Mouse (Mus musculus): ENCODE measurements at regions not wholly inside any gene's neighbourhood (a gene's known extent, or its start where the extent isn't known, plus 50 kb on each side); places are given as distances from the start of the nearest gene placed in this dataset.
"Not testable (repeated sequence)": the region's sequence is repeated elsewhere in the genome, so short reads cannot be mapped to it uniquely, and the experiment has no call there.

DNA sequence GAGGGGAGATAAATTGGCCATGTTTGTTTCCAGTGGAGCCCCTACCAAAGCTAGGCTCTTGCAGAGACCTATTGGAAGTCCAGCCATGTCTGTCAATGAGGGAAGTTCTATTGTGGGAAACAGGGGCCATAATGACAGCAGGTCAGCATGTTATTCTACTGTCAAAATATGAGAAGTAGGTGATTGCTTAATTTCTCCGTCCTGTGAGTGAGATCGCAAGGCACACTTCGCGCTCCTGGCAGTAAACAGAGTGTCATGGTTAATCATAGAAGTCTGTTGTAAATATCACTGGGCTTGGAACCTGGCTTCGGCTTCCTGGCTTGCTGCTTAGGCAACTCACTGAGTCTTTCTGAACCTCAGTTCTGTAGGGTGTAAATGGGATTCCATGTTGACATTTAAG is 72.5 kb upstream of the Ccdc122 start:
- ChIA-PET CTCF (no interaction called here), POLR2A (interaction anchor here in 2 of 4 experiments (0.8 to 1.3 kb wide), 2 partner anchors 22 to 458 kb away, joined by 3 read pairs; no protein-coding TSS in a partner anchor)

DNA sequence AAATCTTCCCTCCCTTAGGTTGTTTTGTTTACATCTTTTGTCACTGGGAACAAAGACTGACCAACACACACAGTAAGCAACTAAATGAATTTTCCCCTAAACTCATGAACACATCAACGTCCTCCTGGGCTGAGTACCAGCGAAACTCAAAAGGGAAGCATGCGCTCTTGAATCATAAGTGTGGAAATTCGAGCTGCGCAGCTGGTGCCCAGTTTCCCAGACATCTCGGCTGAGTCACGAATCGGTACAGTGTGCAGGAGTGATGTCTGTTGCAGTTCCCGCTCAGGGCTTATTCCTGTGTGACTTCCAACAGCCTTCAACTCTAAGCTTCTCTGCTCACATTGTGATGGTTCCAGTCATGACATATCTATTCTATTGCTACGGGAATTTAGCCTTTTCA is 77.7 kb upstream of the Ccdc122 start:
- ChIA-PET POLR2A (interaction anchor here in 1 of 4 experiments (1.0 kb wide), 1 partner anchor 13 kb away, joined by 3 read pairs; no protein-coding TSS in a partner anchor), CTCF (no interaction called here)

DNA sequence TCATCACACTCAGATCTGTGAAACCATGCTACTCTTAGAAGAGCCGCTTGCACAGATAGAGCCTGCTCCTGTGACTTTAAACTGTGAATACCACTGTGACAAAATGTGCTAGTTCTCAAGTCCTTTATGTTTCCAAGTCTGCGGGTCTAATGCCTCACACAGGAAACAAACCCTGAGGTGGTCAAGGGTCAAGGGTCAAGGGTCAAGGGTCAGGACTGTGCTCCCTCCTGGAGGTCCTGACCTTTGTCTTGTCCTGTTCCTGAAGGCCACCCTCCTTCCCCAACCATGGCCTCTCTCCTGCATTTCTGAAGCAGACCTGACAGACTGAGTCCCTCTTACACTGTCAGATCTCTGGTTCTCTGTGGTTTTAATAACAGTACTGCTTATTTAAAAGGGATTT is 79.4 kb upstream of the Ccdc122 start:
- CTCF ChIA-PET: no interaction called here

DNA sequence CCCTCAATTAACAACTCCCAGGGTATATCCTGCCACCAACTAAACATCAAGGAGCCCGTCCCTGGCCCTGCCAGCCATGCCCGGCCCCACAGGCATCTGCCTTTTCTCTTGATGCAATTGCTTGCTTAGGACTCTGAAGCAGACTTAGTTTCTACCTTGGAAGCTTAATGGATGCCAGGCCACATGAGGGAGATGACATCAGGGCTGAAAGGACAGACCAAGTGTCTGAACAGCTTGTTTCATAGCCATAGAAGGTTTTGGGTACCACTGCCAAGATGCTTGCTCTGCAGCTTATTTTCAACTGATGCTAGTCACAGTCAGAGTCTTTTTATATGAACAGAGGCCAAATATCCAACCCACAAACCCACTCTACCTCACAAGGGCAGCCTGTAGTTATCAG is 83.4 kb upstream of the Ccdc122 start:
- CTCF ChIA-PET: interaction anchor here in 2 of 4 experiments (0.6 to 0.7 kb wide), 2 partner anchors 59 to 139 kb away, joined by 3 read pairs; no protein-coding TSS in a partner anchor
- POLR2A ChIA-PET: interaction anchor here in 1 of 4 experiments (0.6 to 0.7 kb wide), 2 partner anchors 55 to 95 kb away, joined by 3 to 4 read pairs; no protein-coding TSS in a partner anchor

More for the DNA sequence above, 79.4 kb upstream of the Ccdc122 start:
- POLR2A ChIA-PET: no interaction called here

DNA sequence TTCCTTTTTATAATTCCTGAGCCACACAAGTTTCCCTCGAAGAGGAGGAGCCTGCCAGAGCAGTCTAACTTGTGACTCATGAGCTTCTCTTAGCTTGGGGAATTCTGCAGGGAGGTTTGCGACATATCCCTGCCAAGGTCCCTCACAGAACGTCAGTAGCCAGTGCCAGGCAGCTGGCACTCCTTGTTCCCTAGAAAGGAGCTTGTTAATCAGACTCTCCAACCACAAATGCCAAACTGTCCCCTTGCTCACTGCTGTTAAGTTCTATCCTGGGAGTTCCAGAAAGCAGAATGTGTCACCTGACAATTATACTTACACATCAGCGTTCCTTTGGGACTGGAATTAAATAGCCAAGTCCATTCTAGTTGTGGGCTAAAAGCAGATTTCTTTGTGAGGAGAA is 85.1 kb upstream of the Ccdc122 start:
- POLR2A ChIA-PET: interaction anchor here in 1 of 4 experiments (1.3 kb wide), 1 partner anchor 446 kb away, joined by 4 read pairs; no protein-coding TSS in a partner anchor
- CTCF ChIA-PET: interaction anchor here in 1 of 4 experiments (0.6 kb wide), 1 partner anchor 446 kb away, joined by 3 read pairs; no protein-coding TSS in a partner anchor

DNA sequence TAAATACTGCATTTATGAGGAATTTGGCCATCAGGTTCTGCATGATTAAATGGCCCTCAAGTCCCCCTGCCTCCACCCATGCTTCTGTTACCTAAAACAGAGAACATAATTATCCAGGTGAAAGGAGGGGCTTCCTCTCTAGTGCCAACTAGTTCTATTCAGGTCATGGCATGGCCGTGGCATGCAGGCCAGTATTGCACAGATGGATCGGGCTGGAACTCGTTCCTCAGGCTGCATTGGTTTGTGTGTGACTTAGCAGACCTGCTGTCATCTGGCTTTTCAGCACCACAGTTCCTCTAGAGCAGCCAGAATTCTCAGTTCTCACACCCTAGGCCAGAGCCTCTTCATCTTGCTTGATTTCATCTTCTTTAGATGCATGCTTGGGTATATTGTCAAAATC is 87.2 kb upstream of the Ccdc122 start:
- ChIA-PET POLR2A (interaction anchor here in 1 of 4 experiments (1.6 kb wide), 1 partner anchor 445 kb away, joined by 9 read pairs; no protein-coding TSS in a partner anchor), CTCF (no interaction called here)

DNA sequence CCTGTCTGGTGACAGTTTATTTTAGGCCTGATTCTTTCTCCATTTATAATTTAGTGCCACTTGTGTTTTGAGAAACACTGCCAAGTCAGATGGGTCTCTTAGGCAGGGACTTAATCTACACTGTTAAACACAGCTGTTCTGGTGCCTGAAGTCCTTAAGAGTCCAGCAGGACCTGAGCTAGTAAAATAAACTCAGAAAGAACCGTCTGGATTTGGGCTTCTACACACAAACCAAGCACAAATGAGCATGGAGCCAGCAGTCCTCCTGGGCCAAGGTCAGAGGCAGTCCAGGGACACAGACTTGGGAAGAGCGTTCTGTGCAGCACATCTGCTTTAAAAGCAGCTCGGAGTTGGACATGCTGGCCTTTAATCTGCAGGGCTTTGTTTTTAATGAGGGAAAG is 87.6 kb upstream of the Ccdc122 start:
- ChIA-PET CTCF (no interaction called here), POLR2A (interaction anchor here in 1 of 4 experiments (0.8 to 1.6 kb wide), 2 partner anchors 445 to 454 kb away, joined by 3 to 9 read pairs; no protein-coding TSS in a partner anchor)

DNA sequence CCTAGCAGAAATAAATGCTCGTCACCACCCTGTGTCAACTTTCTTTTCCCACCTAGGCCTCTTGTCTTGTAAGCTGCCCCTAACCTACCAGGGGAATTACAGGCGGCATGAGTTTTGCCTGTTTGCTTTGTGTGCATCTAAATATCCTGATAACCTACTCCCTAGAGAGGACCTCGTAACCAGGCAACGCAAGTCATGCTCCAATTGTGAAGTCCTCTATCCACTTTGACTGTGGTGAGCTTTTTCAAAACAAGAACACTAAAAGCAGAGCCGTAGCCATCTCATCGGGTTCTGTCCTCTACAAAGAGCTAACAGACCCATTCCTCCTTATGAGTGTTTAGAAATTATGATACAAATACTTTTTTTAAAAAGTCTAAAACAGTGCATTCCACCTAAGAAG is 88.1 kb upstream of the Ccdc122 start:
- POLR2A ChIA-PET: interaction anchor here in 1 of 4 experiments (0.8 to 1.6 kb wide), 2 partner anchors 444 to 453 kb away, joined by 3 to 9 read pairs; no protein-coding TSS in a partner anchor

DNA sequence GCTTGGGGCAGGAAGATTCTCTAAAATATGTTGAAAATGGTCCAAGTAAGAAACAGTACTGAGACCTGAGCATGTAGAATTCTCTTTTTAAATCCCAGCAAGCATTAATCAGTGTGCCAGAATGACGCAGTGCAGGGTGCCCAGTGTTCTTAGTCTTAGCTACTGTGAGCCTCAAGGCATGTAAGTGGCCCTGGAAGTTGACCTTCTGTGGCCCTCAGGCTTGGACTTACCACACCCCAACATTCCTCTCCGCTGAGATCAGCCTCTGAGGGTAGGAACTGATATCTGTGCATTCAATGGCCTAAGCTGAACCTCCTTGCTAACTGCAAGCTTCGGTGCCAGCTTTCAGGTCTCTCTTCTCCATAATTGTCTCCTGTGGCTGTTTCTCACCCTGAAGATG is 89.4 kb upstream of the Ccdc122 start:
- POLR2A ChIA-PET: interaction anchor here in 3 of 4 experiments (0.9 to 1.7 kb wide), 4 partner anchors 12 to 443 kb away, joined by 3 to 6 read pairs (median 4); no protein-coding TSS in a partner anchor

More for the DNA sequence above, 88.1 kb upstream of the Ccdc122 start:
- CTCF ChIA-PET: interaction anchor here in 1 of 4 experiments (0.7 kb wide), 1 partner anchor 30 kb away, joined by 3 read pairs; no protein-coding TSS in a partner anchor

DNA sequence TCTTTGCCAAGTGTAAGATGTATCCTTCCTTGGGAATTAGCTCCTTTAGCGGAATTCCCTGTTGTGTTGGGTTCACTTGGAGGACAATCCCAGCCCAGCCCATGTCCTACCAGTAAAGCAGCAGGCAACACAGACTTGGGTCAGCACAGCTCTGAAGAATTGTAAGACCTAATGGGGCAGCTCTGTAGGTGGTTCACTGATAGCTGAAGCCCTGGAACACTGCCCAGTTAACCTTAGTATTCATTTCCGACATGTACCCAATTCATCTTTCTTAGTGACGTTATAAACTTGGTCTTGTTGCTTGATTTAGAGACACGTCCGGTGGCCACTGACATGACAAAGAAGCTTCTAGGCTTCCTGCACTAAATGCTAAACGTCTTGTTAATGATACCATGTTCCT is 90.9 kb upstream of the Ccdc122 start:
- POLR2A ChIA-PET: interaction anchor here in 2 of 4 experiments (0.7 to 1.7 kb wide), 3 partner anchors 10 to 441 kb away, joined by 3 to 5 read pairs (median 3); no protein-coding TSS in a partner anchor
- CTCF ChIA-PET: no interaction called here

More for the DNA sequence above, 89.4 kb upstream of the Ccdc122 start:
- CTCF ChIA-PET: interaction anchor here in 2 of 4 experiments (0.6 kb wide), 2 partner anchors 119 to 458 kb away, joined by 3 read pairs; no protein-coding TSS in a partner anchor

DNA sequence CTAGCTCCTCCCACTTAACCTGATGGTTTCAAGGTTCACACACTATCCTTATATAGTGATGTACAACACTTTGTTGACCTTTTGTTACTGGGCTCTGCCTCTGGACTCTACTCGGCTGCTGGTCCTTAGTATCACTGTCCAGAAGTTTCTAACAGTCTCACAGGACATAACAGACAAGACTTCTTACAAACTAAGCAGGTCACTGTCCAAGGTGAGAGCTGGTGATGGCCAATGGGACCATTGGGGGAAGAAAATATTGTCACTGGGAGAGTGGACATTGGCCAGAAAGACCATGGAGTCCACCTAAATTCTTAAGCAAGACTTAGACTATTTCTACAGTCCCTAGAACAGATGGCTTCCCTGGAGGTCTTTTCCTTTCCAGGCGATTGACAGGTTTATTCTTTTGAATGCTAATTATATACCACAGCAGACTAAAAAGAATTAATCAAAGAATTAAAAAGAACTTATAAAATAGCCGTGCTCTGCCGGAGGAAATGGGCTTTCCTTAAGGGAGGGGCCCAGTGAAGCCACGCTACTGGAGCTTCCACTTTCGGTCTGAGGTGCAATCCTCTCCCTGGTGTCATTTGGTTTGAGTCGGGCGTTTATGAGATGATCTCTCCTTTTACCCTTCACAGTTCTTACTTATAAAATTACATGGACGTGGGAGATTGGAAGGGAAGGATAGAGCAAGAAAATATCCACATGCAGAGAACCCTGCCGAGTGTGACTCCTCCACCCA is 94.9 kb upstream of the Ccdc122 start:
- POLR2A ChIA-PET: interaction anchor here in 1 of 4 experiments (0.6 kb wide), 1 partner anchor 113 kb away, joined by 3 read pairs; no protein-coding TSS in a partner anchor
- CTCF ChIA-PET: no interaction called here

DNA sequence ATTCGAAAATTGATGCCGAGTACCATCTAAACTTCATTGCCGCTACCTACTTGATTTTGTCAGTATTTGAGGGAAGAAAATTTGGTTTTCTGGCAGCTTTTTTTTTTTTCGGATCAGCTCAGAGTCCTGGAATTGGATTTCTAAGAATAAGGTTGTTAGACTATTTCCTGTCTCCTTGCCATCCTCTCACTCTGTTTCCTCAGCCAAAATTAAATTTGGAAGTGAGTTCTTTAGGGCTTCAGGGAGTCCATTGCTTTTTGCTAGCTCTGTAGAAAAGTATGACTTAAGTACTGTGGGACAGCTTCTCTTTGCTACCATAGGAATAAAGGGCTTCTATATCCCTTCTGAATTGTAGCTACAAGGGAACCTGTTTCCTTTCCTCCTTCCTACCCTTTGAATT is 96.1 kb upstream of the Ccdc122 start:
- ChIA-PET CTCF (no interaction called here), POLR2A (interaction anchor here in 1 of 4 experiments (0.6 kb wide), 1 partner anchor 75 kb away, joined by 3 read pairs; no protein-coding TSS in a partner anchor)

DNA sequence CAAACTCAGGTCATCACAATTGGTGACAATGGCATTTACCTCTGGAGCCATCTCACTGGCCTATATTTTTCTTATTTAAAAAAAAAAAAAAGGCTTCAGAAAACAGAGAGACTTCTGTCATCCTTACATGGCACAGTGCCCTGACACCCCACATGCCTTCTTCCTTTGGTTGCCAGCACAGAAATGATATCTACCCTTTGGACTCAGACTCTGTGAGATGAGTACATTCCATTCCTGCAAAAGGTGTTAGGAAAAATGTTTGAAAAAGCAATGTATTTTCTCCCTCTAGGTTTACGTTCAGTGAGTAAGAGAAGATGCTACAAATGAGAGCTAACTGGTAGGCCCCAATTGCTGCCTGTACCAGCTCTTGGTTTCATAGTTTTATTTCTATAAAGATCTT is 99.9 kb upstream of the Ccdc122 start:
- ChIA-PET POLR2A (no interaction called here), CTCF (no interaction called here)

DNA sequence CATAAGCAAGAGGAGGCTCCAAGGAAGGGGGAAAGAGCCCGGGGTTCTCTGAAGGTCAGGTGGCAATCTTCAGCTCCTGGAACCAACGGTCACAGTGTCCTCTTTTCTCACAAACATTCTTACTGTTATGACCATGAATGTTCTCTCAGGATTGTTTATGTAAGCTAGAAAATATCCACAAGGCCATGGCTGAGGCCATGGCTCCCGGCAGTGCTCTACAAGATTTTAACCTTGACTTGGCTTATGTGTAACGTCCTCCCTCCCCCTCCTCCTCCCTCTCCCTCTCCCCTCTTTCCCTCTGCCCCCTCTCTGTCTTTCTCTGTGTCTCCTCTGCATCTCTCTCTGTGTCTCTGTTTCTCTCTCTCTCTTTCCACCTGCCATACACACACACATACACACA is 100.5 kb upstream of the Ccdc122 start:
- CTCF ChIA-PET: not testable (repeated sequence)
- POLR2A ChIA-PET: interaction anchor here in 2 of 4 experiments (0.9 to 1.5 kb wide), 4 partner anchors 11 to 432 kb away, joined by 3 to 4 read pairs (median 3); no protein-coding TSS in a partner anchor

DNA sequence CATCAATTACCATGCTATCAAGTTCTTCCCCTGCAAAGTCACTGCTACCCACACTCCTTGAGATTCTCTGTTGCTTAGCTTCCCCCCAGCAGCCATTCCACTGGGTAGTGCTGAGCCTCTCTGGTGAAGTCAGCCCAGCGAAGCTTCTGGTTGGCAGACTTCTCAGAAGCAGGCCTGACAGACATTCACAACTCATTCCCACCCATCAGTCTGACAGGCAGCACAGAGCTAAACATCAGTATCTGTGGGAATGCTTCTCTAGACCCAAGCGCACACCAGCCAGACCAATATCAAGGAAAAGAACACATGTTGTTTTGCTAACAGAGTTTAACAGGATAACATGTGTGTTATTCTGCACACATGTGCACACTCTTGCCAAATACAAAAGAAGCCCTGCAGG is 101.1 kb upstream of the Ccdc122 start:
- CTCF ChIA-PET: no interaction called here
- POLR2A ChIA-PET: interaction anchor here in 2 of 4 experiments (0.5 to 1.5 kb wide), 6 partner anchors 10 to 431 kb away, joined by 3 to 4 read pairs (median 3); no protein-coding TSS in a partner anchor

DNA sequence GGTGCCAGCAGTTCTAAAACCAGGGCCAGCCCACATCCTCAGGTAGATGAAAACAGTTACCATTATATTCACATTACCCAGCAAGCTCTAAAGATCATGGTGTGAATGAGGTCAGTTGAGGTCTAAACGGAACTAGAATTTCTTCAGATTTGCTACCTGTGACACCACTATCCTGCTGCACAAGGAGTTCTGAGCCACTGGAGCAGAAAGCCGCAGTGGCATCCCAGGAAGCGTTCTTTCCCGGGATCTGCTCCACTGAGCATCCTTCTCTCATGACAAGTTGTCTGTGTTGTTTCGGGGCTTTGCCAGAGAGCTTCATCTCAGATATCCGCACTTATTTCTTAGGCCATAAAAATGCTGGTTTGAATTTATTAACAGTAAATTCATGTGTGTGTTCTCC is 103.7 kb upstream of the Ccdc122 start:
- ChIA-PET POLR2A (interaction anchor here in 1 of 4 experiments (1.0 kb wide), 1 partner anchor 429 kb away, joined by 4 read pairs; no protein-coding TSS in a partner anchor), CTCF (no interaction called here)

DNA sequence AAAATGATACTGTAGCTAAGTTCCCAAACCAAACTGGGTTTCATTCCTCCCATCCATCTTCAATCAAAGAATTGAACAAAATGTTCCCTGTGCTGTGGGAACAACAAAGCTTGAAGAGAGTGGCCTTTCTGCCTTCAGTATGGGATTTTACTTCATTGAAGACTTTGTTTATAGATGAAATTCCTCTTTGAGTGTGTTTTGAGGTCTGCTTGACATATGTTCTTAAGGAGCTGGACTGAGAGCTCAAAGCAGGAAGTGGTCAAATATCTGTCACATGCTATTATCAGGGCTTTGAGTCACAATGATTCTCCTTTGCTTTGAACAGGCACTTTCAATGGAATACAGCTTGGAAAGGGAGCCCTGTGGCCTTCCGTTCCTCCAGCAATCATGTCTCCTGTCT is 105.2 kb upstream of the Ccdc122 start:
- ChIA-PET CTCF (no interaction called here), POLR2A (interaction anchor here in 1 of 4 experiments (0.7 kb wide), 1 partner anchor 1433 kb away, joined by 3 read pairs; no protein-coding TSS in a partner anchor)

DNA sequence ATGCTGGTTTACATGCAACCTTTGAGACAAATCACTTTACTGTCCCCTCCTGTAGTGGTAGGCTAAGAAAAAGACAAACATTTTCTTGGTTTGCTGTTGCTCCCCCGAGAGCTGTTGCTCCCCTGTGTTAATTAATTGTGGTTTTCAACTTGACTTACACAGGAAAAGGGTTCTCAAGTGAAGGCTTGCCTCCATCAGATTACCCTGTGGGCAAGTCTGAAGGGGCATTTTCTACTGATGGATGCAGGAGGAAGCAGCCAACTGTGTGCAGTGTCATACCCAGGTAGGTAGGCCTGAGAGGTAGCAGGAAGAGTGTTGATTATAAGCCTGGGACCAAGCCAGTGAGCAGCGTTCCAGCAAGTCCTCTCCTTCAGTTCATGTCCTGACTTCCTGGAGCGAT is 107.0 kb upstream of the Ccdc122 start:
- CTCF ChIA-PET: no interaction called here
- POLR2A ChIA-PET: no interaction called here

DNA sequence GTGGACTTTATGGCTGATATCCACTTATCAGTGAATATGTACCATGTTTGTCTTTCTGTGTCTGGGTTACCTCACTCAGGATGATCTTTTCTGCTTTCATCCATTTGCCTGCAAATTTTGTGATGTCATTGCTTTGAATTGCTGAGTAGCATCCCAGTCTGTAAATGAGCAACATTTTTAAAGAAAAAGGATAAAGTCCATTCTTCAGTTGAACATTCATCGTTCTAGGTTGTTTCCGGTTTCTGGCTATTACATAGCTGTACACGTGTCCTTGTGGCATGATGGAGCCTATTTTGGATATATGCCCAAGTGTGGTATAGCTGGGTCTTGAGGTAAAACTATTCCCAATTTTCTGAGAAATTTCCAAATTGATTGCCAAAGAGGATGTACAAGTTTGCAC is 107.9 kb upstream of the Ccdc122 start:
- ChIA-PET CTCF (no interaction called here), POLR2A (interaction anchor here in 1 of 4 experiments (0.7 kb wide), 1 partner anchor 11 kb away, joined by 3 read pairs; no protein-coding TSS in a partner anchor)

Data from embryonic stem cell, embryonic (primary cell).